Mouse (Mus musculus) liver, embryonic 14.5 days (tissue): Measurements from ENCODE around the gene Fbxw4. TPM values are rescaled to one million over a fixed set of nuclear protein-coding genes. Genes with fewer than 3 reads are reported as not detected.

Experiments used
- ATAC-seq: fragments of 200-750 bp; cut with Nextera tagmentation; 2 replicates; pipeline ENCODE4 v1.8.0; 2017; ENCODE audit warnings: moderate number of reproducible peaks, mild to moderate bottlenecking, moderate library complexity; ENCODE audit not compliant: insufficient read depth
- DNase-seq, 3 experiments: peaks; one replicate each; pipeline ENCODE4 v3.0.0-alpha.2; 2012 to 2013; ENCODE audit warnings: low read depth in 3 of 3, low spot score in 3 of 3
- H3K27ac ChIP-seq: fragments of 300-500 bp; sonication (generic); 2 replicates; pipeline ENCODE4 v1.5.1; 2014; ENCODE audit warnings: moderate library complexity, mild to moderate bottlenecking, control low read depth, inconsistent platforms
- H3K27me3 ChIP-seq: fragments of 300-500 bp; sonication (generic); 2 replicates; pipeline ENCODE4 v1.6.1; 2014; ENCODE audit warnings: mild to moderate bottlenecking, low read length, moderate library complexity; ENCODE audit not compliant: control insufficient read depth, insufficient read depth
- H3K36me3 ChIP-seq: fragments of 300-500 bp; sonication (generic); replicated peaks from 2 replicates; pipeline ENCODE4 v1.6.1; 2014; ENCODE audit warnings: low read depth; ENCODE audit not compliant: control insufficient read depth, insufficient read depth
- H3K4me1 ChIP-seq, 2 experiments: fragments of 200-500 bp in 1 of 2; fragments of 300-500 bp in 1 of 2; sonication (generic) in 1 of 2; replicated peaks; 2 replicates each; pipeline ENCODE4 v1.6.1; 2012 to 2014; ENCODE audit warnings: antibody characterized with exemption in 1 of 2, inconsistent platforms in 1 of 2, low read length in 1 of 2; ENCODE audit not compliant: control insufficient read depth in 2 of 2, insufficient read depth in 2 of 2
- H3K4me2 ChIP-seq: fragments of 300-500 bp; sonication (generic); 2 replicates; pipeline ENCODE4 v1.6.1; 2014; ENCODE audit warnings: low read depth, mild to moderate bottlenecking, control low read depth, moderate library complexity
- H3K4me3 ChIP-seq, 2 experiments: fragments of 200-500 bp in 1 of 2; fragments of 300-500 bp in 1 of 2; sonication (generic) in 1 of 2; 2 replicates each; pipeline ENCODE4 v1.5.1; 2012 to 2014; ENCODE audit warnings: low read depth in 2 of 2, low read length in 2 of 2, mild to moderate bottlenecking in 2 of 2, control low read depth in 1 of 2, inconsistent platforms in 1 of 2, moderate library complexity in 1 of 2; ENCODE audit not compliant: insufficient read depth in 1 of 2
- H3K9ac ChIP-seq: fragments of 300-500 bp; sonication (generic); replicated peaks from 2 replicates; pipeline ENCODE4 v1.6.1; 2014; ENCODE audit warnings: mild to moderate bottlenecking, control low read depth, moderate library complexity
- H3K9me3 ChIP-seq: fragments of 300-500 bp; sonication (generic); 2 replicates; pipeline ENCODE4 v1.6.1; 2016; ENCODE audit warnings: low read length, mixed read lengths; ENCODE audit not compliant: control insufficient read depth
- CTCF ChIP-seq: IDR thresholded peaks from 2 replicates; pipeline ENCODE4 v1.5.1; 2016; ENCODE audit warnings: antibody characterized with exemption, low read depth, control low read depth
- EP300 ChIP-seq: IDR thresholded peaks from 2 replicates; pipeline ENCODE4 v1.6.1; 2016; ENCODE audit warnings: antibody characterized with exemption, low read depth
- WGBS: fragments of 180-500 bp; shearing (Covaris S2); extraction: QIAGEN DNeasy Blood & Tissue Kit; methylation state at CpG from one replicate; pipeline ENCODE4 v1.1.7; 2014; ENCODE audit not compliant: insufficient replicate concordance; 5-methylcytosine and 5-hydroxymethylcytosine counted together
- polyA plus RNA-seq, 2 experiments: library from polyadenylated mRNA; depleted of rRNA in 1 of 2; stranded (reverse) in 1 of 2; unstranded in 1 of 2; fragments of >200 nt; fragmentation: Nextera tagmentation in 1 of 2; extraction: Ambion mirVana in 1 of 2; gene quantifications; 2 replicates each; pipeline versions ENCODE4 v1.2.1 to v1.2.3; 2012 to 2014

The Fbxw4 gene
- polyA plus RNA-seq, 2 experiments: 2.5 to 14.5 TPM

DNA sequence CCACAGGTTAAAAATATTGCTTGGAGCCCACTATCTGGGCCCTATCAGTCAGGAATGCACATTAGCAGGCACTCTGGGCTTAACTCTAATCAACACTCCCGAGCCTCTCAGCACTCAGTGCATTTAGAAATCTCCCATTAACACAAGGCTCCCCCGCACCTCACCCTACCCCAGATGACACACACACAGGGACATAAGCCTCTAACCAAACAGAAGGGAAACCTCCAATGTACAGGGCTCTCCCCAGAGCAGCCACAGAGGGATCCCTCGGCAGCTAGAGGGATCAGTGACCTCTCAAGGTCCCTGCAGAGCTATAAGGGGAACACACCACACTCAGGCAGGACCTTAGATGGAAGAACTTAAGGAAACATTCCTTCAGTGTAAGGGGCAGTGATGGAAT lies 28.5 kb downstream of the Fbxw4 start:
- H3K9ac ChIP-seq: no peak overlapping the region
- no peaks in the 10 kb centered on the region for H3K36me3 ChIP-seq
- H3K4me1 ChIP-seq: peaks cover 19 to 24% of the 10 kb centered on the region in 2 experiments
- H3K27ac ChIP-seq: peak overlapping the region; percentile 41; the same call in 1 of the 2 replicates
- TF ChIP-seq CTCF: no peak
- TF ChIP-seq EP300: peak; percentile 54
- ATAC-seq: peak; percentile 86
- no peaks in the 10 kb centered on the region for H3K27me3 ChIP-seq
- peak; percentile 29 to 52 (median 47) for DNase-seq
- no peak overlapping the region for H3K4me3 ChIP-seq
- peak overlapping the region; percentile 23 for H3K4me2 ChIP-seq
- no peaks in the 10 kb centered on the region for H3K9me3 ChIP-seq
- WGBS: 8% methylated on average over 3 of the region's 3 CpGs

DNA sequence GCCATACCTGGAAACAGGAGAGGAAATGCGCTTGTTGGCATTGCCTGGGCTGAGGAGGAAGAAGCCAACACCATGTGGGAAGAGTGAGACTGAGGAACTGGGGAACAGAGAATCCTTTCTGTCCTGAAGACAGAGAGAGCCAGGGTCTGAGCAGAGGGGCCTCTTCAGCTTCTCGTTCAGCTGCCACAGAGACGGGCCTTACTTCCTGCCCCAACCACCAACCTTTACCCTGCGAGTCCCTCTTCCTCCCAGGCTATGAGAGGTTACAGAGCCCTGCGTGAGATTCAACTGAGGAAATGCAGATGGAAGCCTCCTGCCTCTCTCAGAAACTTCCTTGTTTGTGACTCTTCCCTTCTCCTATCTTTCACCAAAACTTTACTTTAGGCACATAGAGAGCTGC lies 29.2 kb downstream of the Fbxw4 start:
- ATAC-seq (no peak), DNase-seq (no peak)
- no peaks in the 10 kb centered on the region for H3K27me3 ChIP-seq
- TF ChIP-seq CTCF (no peak), EP300 (no peak)
- H3K9me3 ChIP-seq: no peaks in the 10 kb centered on the region
- peaks cover 19 to 24% of the 10 kb centered on the region in 2 experiments for H3K4me1 ChIP-seq
- no peak overlapping the region for H3K4me3 ChIP-seq
- peak overlapping the region; percentile 21; the same call in 1 of the 2 replicates for H3K4me2 ChIP-seq
- no peaks in the 10 kb centered on the region for H3K36me3 ChIP-seq
- peak overlapping the region; percentile 39 for H3K27ac ChIP-seq
- H3K9ac ChIP-seq: peak overlapping the region; percentile 37; the same call in 1 of the 2 replicates
- 17% methylated on average over 5 of the region's 5 CpGs for WGBS

DNA sequence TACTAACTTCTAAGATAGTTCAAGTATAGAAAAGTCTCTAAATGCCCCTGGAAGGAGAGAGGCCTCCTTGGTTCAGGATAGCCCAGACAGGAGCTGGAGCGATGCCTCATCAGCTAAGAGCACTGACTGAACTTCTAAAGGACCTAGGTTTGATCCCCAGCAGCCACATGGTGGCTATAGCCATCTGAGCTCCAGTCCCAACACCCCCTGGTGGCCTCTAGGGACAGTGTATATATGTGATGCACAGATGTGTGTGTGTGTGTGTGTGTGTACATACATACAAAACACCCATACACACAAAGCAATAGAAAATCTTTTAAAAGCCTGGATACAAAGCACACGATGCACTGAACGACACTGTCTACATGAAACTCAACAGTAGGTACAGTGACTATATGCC lies 30.9 kb downstream of the Fbxw4 start:
- ATAC-seq (no peak), DNase-seq (no peak)
- H3K4me3 ChIP-seq: no peak overlapping the region
- peaks cover 19 to 24% of the 10 kb centered on the region in 2 experiments for H3K4me1 ChIP-seq
- H3K9ac ChIP-seq: no peak overlapping the region
- peak; percentile 69 for TF ChIP-seq CTCF
- TF ChIP-seq EP300: no peak
- WGBS: 78% methylated on average over 3 of the region's 3 CpGs
- H3K27ac ChIP-seq: no peak overlapping the region
- H3K27me3 ChIP-seq: no peaks in the 10 kb centered on the region
- no peaks in the 10 kb centered on the region for H3K36me3 ChIP-seq
- no peak overlapping the region for H3K4me2 ChIP-seq
- no peaks in the 10 kb centered on the region for H3K9me3 ChIP-seq

DNA sequence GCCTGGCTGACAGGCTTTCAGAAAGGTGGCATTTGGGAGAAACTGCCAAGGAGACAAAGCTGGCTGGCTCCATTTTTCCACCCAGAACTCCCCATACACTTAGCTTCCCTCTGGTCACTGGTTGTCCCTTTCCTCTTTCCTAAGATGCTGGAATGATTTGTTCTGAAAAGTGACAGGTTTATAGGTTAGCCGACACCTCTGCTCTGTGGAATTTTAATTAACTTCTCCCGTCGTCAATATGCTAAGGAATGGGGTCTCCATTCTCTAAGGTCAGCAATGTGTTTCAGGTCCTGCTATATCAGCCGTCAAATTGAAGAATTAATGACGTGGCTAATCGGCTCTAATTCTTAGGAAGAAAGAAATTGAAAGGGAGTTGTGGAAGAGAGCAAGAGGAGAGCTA lies 31.5 kb downstream of the Fbxw4 start:
- DNase-seq: no peak

DNA sequence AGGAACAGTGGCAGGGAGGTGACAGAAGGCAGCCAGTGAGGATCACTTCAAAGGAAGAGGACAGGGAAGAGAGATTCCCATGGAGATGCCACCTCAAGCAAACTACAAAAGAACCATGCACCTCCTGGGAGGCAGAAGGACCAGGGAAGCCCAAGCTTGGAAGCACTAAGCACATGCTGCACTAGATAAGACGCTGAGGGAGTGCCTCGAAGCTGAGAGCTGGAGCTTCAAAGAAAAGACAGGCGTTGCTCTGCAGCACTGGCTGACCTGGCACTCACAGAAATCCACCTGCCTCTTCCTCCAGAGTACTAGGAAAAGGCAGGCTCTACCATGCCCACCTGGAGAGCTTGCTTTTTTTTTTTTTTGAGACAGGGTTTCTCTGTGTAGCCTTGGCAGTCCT lies 33.1 kb downstream of the Fbxw4 start:
- peak in 2 of 3 experiments; percentile 34 to 47 for DNase-seq
- H3K4me2 ChIP-seq: no peak overlapping the region
- H3K36me3 ChIP-seq: no peaks in the 10 kb centered on the region
- 2% methylated on average over 3 of the region's 3 CpGs for WGBS
- ATAC-seq: peak; percentile 62; the same call in 1 of the 2 replicates
- H3K9ac ChIP-seq: no peak overlapping the region
- no peaks in the 10 kb centered on the region for H3K27me3 ChIP-seq
- no peak overlapping the region for H3K4me3 ChIP-seq
- peaks cover 19% of the 10 kb centered on the region in 2 experiments for H3K4me1 ChIP-seq
- no peak overlapping the region for H3K27ac ChIP-seq
- no peaks in the 10 kb centered on the region for H3K9me3 ChIP-seq
- TF ChIP-seq EP300: no peak
- no peak for TF ChIP-seq CTCF

More for the DNA sequence above, 31.5 kb downstream of the Fbxw4 start:
- Histone ChIP-seq H3K36me3 (no peaks in the 10 kb centered on the region), H3K27ac (no peak overlapping the region), H3K4me3 (no peak overlapping the region), H3K27me3 (no peaks in the 10 kb centered on the region), H3K9ac (no peak overlapping the region), H3K4me1 (peaks cover 19 to 24% of the 10 kb centered on the region in 2 experiments), H3K9me3 (no peaks in the 10 kb centered on the region), H3K4me2 (no peak overlapping the region)
- 73% methylated on average over 6 of the region's 6 CpGs for WGBS
- no peak for ATAC-seq
- TF ChIP-seq CTCF (no peak), EP300 (no peak)
